Mouse (Mus musculus) adrenal gland, adult 18-20 months (tissue): ENCODE measurements around the gene Ints13. TPM values are rescaled to one million over a fixed set of nuclear protein-coding genes. Genes with fewer than 3 reads are reported as not detected.

ENCODE experiments used
- DNase-seq, 2 experiments: peaks; one replicate each; pipeline ENCODE4 v3.0.0; 2021 to 2022; ENCODE audit warnings: low spot score in 2 of 2
- total RNA-seq, 2 experiments: library from RNA; stranded (reverse); gene quantifications; 1 replicate in 1 of 2; 2 replicates in 1 of 2; pipeline ENCODE4 v1.2.3; 2021

The Ints13 gene
- total RNA-seq, 2 experiments from 2014 or later = 35.7 to 36.0 TPM

DNA sequence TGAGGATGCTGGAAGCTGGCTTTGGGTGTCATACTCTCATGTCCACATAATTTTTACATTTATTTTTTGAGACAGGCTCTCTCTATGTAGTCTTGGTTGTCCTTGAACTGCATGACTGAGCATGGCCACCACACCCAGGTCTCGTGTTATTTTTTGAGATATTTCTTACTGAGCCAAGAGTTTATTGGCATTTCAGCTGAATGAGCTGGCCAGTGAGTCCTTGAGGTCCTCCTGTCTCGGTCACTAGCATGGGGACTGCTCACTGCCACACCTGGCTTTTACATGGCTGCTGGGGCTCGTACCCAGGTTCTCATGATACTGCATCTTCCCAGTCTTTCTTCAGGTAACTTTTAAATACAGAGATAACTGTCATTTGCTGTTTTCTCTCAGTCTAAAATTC lies 37.2 kb downstream of the Ints13 start:
- no peak for DNase-seq

DNA sequence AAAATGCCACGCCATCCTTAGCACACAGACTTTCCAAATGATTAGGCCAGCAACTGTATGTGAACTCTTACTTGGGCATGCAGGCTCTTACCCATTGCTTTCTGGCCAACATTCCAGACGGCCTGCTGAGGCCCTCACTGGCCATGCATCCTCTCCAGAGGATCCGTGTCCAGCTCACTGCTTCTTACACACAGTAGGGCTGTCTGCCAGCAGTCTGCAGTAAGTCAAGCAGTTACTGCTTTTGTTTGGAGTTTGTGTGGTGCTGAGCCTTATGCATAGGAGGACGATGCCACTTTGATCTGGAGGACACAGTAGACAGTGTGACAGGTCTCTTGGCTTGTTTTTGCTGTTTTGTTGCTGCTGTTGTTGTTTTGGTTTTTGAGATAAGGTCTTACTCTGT lies 39.0 kb downstream of the Ints13 start:
- DNase-seq = no peak

GRCm38 (mm10) chr6:146538071-146538470 lies 39.6 kb downstream of the Ints13 start:
- no peak for DNase-seq

DNA sequence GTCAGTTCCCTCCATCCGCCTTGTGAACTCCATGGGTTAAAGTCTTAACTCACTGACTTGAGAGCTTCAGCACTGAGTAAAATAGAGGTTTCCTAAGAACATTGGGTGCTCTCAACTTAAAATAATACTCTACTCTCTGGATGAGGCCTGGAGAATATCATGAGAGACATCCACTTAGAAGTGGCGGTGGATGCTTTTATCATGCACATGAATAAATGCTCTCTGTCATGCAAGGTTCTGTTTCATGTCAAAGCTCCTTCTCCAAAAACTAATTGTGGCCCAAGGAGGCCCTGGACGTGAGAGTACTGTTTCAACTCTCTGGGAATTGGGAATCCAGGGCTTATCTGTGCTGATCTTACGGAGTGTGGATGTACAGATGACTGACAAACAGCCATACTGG lies 40.5 kb downstream of the Ints13 start:
- no peak for DNase-seq

- DNase-seq = no peak
Observed at GRCm38 (mm10) chr6:146535501-146535900, 42.1 kb downstream of the Ints13 start.

DNA sequence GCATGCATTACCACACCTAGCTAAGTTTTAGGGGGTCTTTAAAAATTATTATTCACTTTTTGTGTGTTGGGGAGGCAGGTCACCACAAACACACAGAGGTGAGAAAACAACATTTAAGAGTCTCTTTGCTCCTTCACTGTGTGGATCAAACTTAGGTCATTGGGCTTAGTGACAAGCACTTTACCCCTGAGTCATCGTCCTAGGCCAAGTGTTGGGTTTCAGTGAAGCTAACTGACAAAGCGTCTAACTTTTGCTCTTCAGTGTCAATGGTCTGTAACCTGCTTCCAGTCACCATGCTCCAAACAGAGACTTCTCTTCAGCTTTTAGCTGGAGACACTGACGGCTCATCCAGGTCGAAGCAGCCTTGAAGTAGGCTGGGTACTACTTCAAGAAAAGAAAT lies 44.5 kb downstream of the Ints13 start:
- no peak for DNase-seq

DNA sequence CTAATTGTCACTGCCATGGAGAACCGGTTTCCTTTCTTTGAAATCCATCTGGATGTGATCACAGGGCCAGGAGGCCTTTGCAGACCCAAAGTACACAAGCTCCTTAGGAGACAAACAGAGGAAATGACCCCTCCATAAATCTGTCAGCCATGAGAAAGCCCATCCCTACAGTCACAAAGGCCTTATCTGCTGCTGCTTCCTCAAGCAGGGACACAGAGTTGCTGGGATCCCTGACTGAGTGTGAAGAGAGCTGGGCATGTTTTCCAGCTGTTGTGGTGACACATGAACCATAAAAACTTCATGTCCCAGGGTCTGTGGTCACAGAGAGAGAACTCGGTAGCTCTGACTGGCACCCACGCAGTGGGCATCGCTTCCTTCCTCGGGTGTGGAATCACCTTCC lies 46.9 kb downstream of the Ints13 start:
- DNase-seq = no peak

- DNase-seq = no peak
Observed at GRCm38 (mm10) chr6:146530363-146530762, 47.3 kb downstream of the Ints13 start.

DNA sequence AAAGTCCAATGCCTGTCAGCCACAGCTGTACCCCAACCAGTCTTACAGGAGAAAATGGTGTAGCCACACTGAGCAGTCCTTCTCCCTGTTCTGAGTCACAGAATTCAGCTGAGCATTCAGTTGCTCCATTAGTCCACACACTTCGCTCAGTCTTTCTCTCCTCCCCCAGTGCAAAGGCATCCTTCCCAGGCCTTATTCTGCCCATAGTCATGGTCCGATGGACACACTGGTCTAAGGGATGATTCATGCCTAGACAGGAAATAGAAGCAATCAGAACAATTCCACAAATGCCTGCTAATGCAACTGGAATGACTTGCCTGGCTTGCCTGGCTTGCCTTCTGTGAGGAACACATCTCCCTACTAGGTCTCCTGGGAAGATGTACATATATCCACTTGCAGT lies 50.1 kb downstream of the Ints13 start:
- DNase-seq = no peak

GRCm38 (mm10) chr6:146525500-146525899 lies 52.1 kb downstream of the Ints13 start:
- DNase-seq = no peak

- DNase-seq = no peak
Observed at GRCm38 (mm10) chr6:146521456-146522245, 56.0 kb downstream of the Ints13 start.

DNA sequence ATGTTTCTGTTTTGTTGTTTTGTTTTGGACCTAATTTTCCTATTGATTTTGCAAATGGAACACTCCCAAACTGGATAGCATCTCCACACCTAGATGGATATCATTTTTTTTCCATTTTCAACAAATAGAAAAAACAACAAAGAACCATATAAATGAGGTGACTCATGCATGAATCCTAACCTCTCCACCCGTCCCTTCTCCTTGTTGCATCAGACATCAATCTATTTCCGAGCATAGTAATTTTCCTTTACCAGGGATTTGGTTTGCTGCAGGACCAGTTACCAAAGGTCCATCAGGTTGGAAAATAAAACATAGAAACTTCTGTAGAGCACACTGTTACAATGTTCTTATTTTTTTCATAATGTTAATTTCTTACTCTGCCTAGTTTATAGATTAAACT lies 58.6 kb downstream of the Ints13 start:
- no peak for DNase-seq

- no peak for DNase-seq
Observed at GRCm38 (mm10) chr6:146515936-146516335, 61.7 kb downstream of the Ints13 start.

DNA sequence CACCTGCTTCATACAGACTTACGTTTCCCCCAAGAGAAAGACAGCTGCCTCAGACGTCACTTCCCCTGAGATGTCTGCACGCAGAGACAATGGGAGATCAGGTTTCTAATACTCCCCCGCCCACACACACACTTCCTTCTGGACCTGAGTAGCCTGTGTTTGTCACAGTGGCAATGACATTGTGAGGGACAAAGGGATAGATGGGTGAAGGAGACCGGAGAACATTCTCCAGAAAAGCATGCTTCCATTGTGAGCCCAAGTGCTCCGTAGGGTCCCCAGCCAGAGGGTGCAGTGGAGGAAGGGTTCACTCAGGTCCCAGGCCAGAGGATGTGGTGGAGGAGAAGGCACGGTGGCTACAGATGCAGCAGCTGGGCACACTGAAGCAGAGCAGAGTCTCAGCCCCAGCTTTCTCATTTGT lies 63.1 kb downstream of the Ints13 start:
- DNase-seq = no peak

GRCm38 (mm10) chr6:146513899-146514298 lies 63.7 kb downstream of the Ints13 start:
- no peak for DNase-seq

- DNase-seq = no peak
Observed at GRCm38 (mm10) chr6:146513384-146513783, 64.3 kb downstream of the Ints13 start.

GRCm38 (mm10) chr6:146511511-146511910 lies 66.1 kb downstream of the Ints13 start:
- no peak for DNase-seq

- DNase-seq = no peak
Observed at GRCm38 (mm10) chr6:146509891-146510290, 67.7 kb downstream of the Ints13 start.

GRCm38 (mm10) chr6:146504459-146504858 lies 73.2 kb downstream of the Ints13 start:
- DNase-seq = no peak

DNA sequence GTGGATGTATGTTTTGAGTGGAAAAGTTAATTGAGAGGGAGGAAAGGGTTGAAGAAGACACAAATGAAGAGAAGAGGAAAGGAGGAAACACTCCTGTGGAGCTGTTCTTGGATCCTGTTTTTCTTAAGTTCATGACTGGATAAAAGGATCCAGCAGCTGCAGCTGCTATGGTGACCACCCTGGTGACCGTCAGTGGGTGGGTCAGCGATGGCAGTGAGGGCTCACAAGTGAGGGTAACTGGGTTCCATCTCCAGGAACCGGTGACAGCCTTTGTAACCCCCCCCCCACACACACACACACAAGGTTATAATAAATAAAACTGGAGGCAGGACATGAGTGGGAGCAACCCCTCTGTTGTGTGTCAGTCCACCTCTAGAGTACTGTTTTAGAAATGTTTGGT lies 74.8 kb downstream of the Ints13 start:
- no peak for DNase-seq

GRCm38 (mm10) chr6:146501866-146502804 lies 75.5 kb downstream of the Ints13 start, which contains the start of gene Itpr2:
Itpr2 (minus strand) TSS chr6:146502223.
- peak; percentile 95 for DNase-seq

DNA sequence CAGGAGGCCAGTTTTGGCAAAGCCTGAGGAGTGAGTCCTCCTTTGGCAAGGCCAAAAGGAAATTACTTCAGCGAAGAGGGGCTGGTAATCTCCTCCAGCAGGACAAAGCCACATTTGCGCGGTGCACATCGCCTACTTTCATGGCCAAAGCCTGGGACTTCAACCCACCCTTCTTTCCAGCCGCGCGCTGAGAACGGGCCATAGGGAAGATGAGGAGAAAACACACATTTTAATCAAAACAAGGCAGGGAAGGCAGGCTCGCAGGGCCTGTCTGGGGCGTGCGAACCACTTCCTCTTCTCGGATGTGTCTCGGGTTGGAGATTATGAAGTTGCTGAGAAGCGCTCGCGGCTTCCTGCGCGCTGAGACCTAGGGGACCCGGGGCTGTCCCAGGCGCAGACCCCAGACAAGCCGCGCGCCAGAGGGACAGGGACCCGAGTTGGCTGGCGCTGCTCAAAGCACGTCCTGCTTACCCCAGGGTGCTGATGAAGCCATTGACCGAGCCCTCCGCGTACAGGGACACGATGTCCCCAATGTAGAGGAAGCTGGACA lies 76.2 kb downstream of the Ints13 start:
- peak in 1 of 2 experiments; percentile 56 for DNase-seq
